Mouse (Mus musculus) left cerebral cortex, adult 18-20 months (tissue): Measurements from ENCODE around the gene Pnmal1. TPM values are rescaled to one million over a fixed set of nuclear protein-coding genes. Genes with fewer than 3 reads are reported as not detected.
"Not testable (repeated sequence)": the region's sequence is repeated elsewhere in the genome, so short reads cannot be mapped to it uniquely, and the experiment has no call there.

ENCODE experiments used
- DNase-seq, 2 experiments: peaks; one replicate each; pipeline ENCODE4 v3.0.0; 2021 to 2022; ENCODE audit warnings: low spot score in 2 of 2, mixed read lengths in 1 of 2
- total RNA-seq, 2 experiments: library from RNA; stranded (reverse); gene quantifications; 2 replicates each; pipeline ENCODE4 v1.2.3; 2021

Pnmal1 gene
- total RNA-seq, 2 experiments from 2014 or later = 112 to 119 TPM

GRCm38 (mm10) chr7:16949908-16950841, 9.3 kb upstream of the Pnmal1 start:
- DNase-seq = peak; percentile 86 to 89

- peak; percentile 80 to 86 for DNase-seq
Observed at GRCm38 (mm10) chr7:16950861-16951635, 8.4 kb upstream of the Pnmal1 start.

- DNase-seq = not testable (repeated sequence)
Observed at GRCm38 (mm10) chr7:16953776-16954175, 5.7 kb upstream of the Pnmal1 start.

- no peak for DNase-seq
Observed at GRCm38 (mm10) chr7:16955712-16956111, 3.8 kb upstream of the Pnmal1 start.

GRCm38 (mm10) chr7:16956410-16957265, 2.8 kb upstream of the Pnmal1 start:
- peak in 1 of 2 experiments; percentile 69 for DNase-seq

GRCm38 (mm10) chr7:16961678-16962077, 2.2 kb downstream of the Pnmal1 start:
- DNase-seq = no peak

- DNase-seq = no peak
Observed at GRCm38 (mm10) chr7:16968414-16968813, 8.9 kb downstream of the Pnmal1 start.

GRCm38 (mm10) chr7:16971160-16971559, 11.7 kb downstream of the Pnmal1 start:
- DNase-seq = no peak

GRCm38 (mm10) chr7:16974018-16974417, 14.5 kb downstream of the Pnmal1 start:
- DNase-seq = no peak

- DNase-seq = no peak
Observed at GRCm38 (mm10) chr7:16976298-16976697, 16.8 kb downstream of the Pnmal1 start.

GRCm38 (mm10) chr7:16978173-16978572, 18.7 kb downstream of the Pnmal1 start:
- no peak for DNase-seq

GRCm38 (mm10) chr7:16978593-16978992, 19.1 kb downstream of the Pnmal1 start:
- no peak for DNase-seq

GRCm38 (mm10) chr7:16980348-16980747, 20.9 kb downstream of the Pnmal1 start:
- DNase-seq = peak in 1 of 2 experiments; percentile 41

- DNase-seq = peak; percentile 89 to 92
Observed at GRCm38 (mm10) chr7:16982859-16983568, 23.5 kb downstream of the Pnmal1 start, which contains the start of gene Gm42372. Gene Gm42372, plus strand, starts transcription at chr7:16983086.

GRCm38 (mm10) chr7:16987541-16988149, 28.2 kb downstream of the Pnmal1 start:
- no peak for DNase-seq

GRCm38 (mm10) chr7:16988405-16988804, 28.9 kb downstream of the Pnmal1 start:
- DNase-seq = no peak

GRCm38 (mm10) chr7:16990006-16990744, 30.7 kb downstream of the Pnmal1 start:
- no peak for DNase-seq

GRCm38 (mm10) chr7:16991681-16992450, 32.4 kb downstream of the Pnmal1 start:
- no peak for DNase-seq
